Mouse (Mus musculus) cerebellum, adult (tissue): ENCODE measurements around the gene Cdk5r1.

ENCODE experiments used
- ATAC-seq: cut with Nextera tagmentation; 2 replicates; pipeline ENCODE4 v1.9.2; 2017; ENCODE audit warnings: mild to moderate bottlenecking, moderate library complexity, mixed read lengths; ENCODE audit not compliant: insufficient number of reproducible peaks, low FRiP score, low TSS enrichment

Cdk5r1 gene

DNA sequence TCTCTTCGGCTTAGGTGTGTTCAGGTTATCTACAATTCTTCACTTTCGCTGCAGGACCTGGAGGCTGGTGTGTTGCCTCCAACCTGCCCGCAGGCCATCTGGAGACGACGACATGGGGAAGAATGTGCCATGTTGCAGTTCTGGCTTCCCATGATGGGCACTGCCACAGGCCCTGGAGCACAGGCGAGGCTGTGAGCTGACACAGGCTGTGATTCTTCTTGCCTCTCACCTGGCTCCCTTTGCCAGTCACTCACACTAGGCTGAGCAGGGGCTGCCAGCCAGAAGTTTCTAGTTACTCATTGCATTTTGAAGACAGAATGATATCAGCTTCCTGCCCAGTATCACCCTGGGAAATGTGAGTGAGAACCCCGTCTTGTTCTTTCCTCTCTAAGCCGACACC is 52.3 kb downstream of the Cdk5r1 start:
- no peak for ATAC-seq
